Mouse (Mus musculus) embryonic facial prominence, embryonic 11.5 days (tissue): Measurements from ENCODE around the gene Nags. TPM values are rescaled to one million over a fixed set of nuclear protein-coding genes. Genes with fewer than 3 reads are reported as not detected.

ENCODE experiments used
- ATAC-seq: fragments of 200-750 bp; cut with Nextera tagmentation; replicated peaks from 2 replicates; pipeline ENCODE4 v1.8.0; 2017; ENCODE audit warnings: low read depth; ENCODE audit not compliant: insufficient number of reproducible peaks, low FRiP score, low TSS enrichment
- DNase-seq: peaks from one replicate; pipeline ENCODE4 v3.0.0-alpha.2; 2015; ENCODE audit warnings: low spot score
- H3K27ac ChIP-seq: fragments of 300-500 bp; sonication (generic); replicated peaks from 2 replicates; pipeline ENCODE4 v1.5.1; 2014; ENCODE audit warnings: mild to moderate bottlenecking, low read depth, low read length, control low read depth
- H3K27me3 ChIP-seq: fragments of 300-500 bp; sonication (generic); 2 replicates; pipeline ENCODE4 v1.6.1; 2014; ENCODE audit warnings: mild to moderate bottlenecking, low read length, moderate library complexity, mixed read lengths; ENCODE audit not compliant: control insufficient read depth, insufficient read depth
- H3K36me3 ChIP-seq: fragments of 300-500 bp; sonication (generic); replicated peaks from 2 replicates; pipeline ENCODE4 v1.6.1; 2014; ENCODE audit warnings: low read depth, mild to moderate bottlenecking, low read length, moderate library complexity, mixed read lengths; ENCODE audit not compliant: control insufficient read depth, insufficient read depth
- H3K4me1 ChIP-seq: fragments of 300-500 bp; sonication (generic); 2 replicates; pipeline ENCODE4 v1.6.1; 2014; ENCODE audit warnings: low read length, mixed read lengths; ENCODE audit not compliant: control insufficient read depth, insufficient read depth
- H3K4me2 ChIP-seq: fragments of 300-500 bp; sonication (generic); 2 replicates; pipeline ENCODE4 v1.6.1; 2014; ENCODE audit warnings: low read depth, mild to moderate bottlenecking, control low read depth, low read length, moderate library complexity
- H3K4me3 ChIP-seq: fragments of 300-500 bp; sonication (generic); 2 replicates; pipeline ENCODE4 v1.5.1; 2014; ENCODE audit warnings: low read depth, low read length, control low read depth
- H3K9ac ChIP-seq: fragments of 300-500 bp; sonication (generic); replicated peaks from 2 replicates; pipeline ENCODE4 v1.6.1; 2014; ENCODE audit warnings: mild to moderate bottlenecking, control low read depth, low read length
- H3K9me3 ChIP-seq: fragments of 300-500 bp; sonication (generic); replicated peaks from 2 replicates; pipeline ENCODE4 v1.6.1; 2016; ENCODE audit warnings: mild to moderate bottlenecking, low read length, inconsistent platforms, mixed read lengths; ENCODE audit not compliant: control insufficient read depth
- WGBS: fragments of 180-500 bp; shearing (Covaris S2); extraction: QIAGEN DNeasy Blood & Tissue Kit; methylation state at CpG from one replicate; pipeline ENCODE4 v1.1.7; 2014; 5-methylcytosine and 5-hydroxymethylcytosine counted together
- polyA plus RNA-seq: library from polyadenylated mRNA; unstranded; fragments of >200 nt; fragmentation: Nextera tagmentation; extraction: Ambion mirVana; gene quantifications from 2 replicates; pipeline ENCODE4 v1.2.1, GENCODE M21; 2014

Nags gene
- polyA plus RNA-seq, 1 experiment from 2014 or later, result not detected

- 68% methylated on average over 6 of the region's 6 CpGs for WGBS
- ATAC-seq (no peak), DNase-seq (no peak)
- Histone ChIP-seq H3K4me1 (no peaks in the 10 kb centered on the region), H3K27ac (no peak overlapping the region), H3K9me3 (no peaks in the 10 kb centered on the region), H3K27me3 (no peaks in the 10 kb centered on the region), H3K9ac (peak overlapping the region; percentile 71), H3K36me3 (no peaks in the 10 kb centered on the region; the same call in none of the 2 replicates), H3K4me3 (peak overlapping the region; percentile 55; the same call in 1 of the 2 replicates), H3K4me2 (peak overlapping the region; percentile 73)
Measured at GRCm38 (mm10) chr11:102188980-102189379, 43.7 kb downstream of the Nags start.

DNA sequence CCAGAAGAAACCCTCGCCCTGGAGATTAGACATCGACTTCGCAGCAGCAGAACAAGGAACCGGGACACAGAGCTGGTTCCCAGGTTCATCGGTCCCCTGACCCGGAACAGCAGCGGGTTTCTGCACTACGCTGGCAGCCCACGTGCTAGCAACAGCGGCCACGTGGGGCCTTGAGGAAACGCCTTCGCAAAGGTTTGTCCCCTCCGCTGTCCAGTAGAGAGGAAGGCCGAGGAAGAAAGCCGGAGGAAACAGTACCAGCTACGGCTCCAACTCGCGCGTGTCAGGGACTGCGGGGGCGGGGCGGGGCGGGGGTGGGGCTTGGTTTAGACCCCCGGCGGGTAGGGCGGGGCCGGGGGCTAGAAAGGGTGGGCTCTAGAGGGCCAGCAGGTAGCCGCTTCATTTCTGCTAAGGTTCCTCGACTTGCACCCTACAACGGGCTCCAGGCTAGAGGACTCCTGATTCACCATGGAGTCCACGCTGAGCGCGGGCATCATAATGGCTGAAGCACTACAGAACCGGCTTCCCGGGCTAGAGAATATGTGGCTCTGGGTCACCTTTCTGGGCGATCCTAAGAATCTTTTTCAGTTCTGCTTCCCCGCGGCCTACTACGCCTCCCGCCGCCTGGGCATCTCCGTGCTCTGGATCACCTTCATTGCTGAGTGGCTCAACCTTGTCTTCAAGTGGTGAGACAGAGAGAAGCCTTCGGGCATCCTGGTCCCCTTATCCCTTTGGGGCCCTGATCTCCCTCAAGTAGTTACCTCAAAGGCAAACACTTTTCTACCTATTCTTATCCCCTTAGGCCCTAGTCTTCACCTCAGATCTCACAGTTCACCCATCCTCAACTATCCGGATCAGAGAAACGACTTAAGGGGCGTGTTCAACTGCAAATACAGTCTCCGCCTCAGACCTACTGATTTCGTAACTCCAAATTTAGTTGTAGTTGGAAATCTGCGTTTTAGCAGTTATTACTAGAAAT lies 44.4 kb downstream of the Nags start, which contains the start of gene G6pc3:
Gene G6pc3, plus strand, starts transcription at position 160 of the 976 bp plus-strand sequence.
- Histone ChIP-seq H3K9me3 (no peaks in the 10 kb centered on the region), H3K4me3 (peak within 1 kb of the TSS; percentile 55), H3K4me2 (peak within 1 kb of the TSS; percentile 73), H3K27ac (no peak within 1 kb of the TSS), H3K36me3 (no peaks in the 10 kb centered on the region; the same call in none of the 2 replicates), H3K27me3 (no peaks in the 10 kb centered on the region), H3K9ac (peak within 1 kb of the TSS; percentile 71), H3K4me1 (no peaks in the 10 kb centered on the region)
- WGBS, result 3% methylated on average over 50 of the region's 50 CpGs
- peak; percentile 94 for DNase-seq
- peak; percentile 90 for ATAC-seq

- 0 out of 2 replicates have a peak overlapping the region, but pooled peaks have one; percentile 23 for H3K9ac ChIP-seq
- no peaks in the 10 kb centered on the region for H3K9me3 ChIP-seq
- peak overlapping the region; percentile 73 for H3K4me2 ChIP-seq
- no peaks in the 10 kb centered on the region for H3K4me1 ChIP-seq
- ATAC-seq (no peak), DNase-seq (no peak)
- H3K27ac ChIP-seq, result no peak overlapping the region
- H3K36me3 ChIP-seq, result peaks cover 1% of the 10 kb centered on the region
- no peak overlapping the region for H3K4me3 ChIP-seq
- WGBS, result 48% methylated on average over 4 of the region's 4 CpGs
- no peaks in the 10 kb centered on the region for H3K27me3 ChIP-seq
Measured at GRCm38 (mm10) chr11:102190848-102191247, 45.5 kb downstream of the Nags start.

- ATAC-seq, result no peak
- 84% methylated on average over 9 of the region's 9 CpGs for WGBS
- H3K4me3 ChIP-seq, result no peak overlapping the region
- no peak for DNase-seq
- peaks cover 3% of the 10 kb centered on the region for H3K36me3 ChIP-seq
- H3K4me2 ChIP-seq, result no peak overlapping the region
- H3K9me3 ChIP-seq, result no peaks in the 10 kb centered on the region
- H3K27me3 ChIP-seq, result no peaks in the 10 kb centered on the region
- H3K27ac ChIP-seq, result no peak overlapping the region
- H3K4me1 ChIP-seq, result no peaks in the 10 kb centered on the region
- H3K9ac ChIP-seq, result no peak overlapping the region
Measured at GRCm38 (mm10) chr11:102193657-102194440, 48.5 kb downstream of the Nags start.

- ATAC-seq, result no peak
- no peak overlapping the region for H3K4me3 ChIP-seq
- no peaks in the 10 kb centered on the region for H3K9me3 ChIP-seq
- H3K36me3 ChIP-seq, result peaks cover 3% of the 10 kb centered on the region
- no peaks in the 10 kb centered on the region for H3K27me3 ChIP-seq
- WGBS, result 90% methylated on average over 21 of the region's 21 CpGs
- H3K4me1 ChIP-seq, result no peaks in the 10 kb centered on the region
- no peak for DNase-seq
- no peak overlapping the region for H3K4me2 ChIP-seq
- H3K27ac ChIP-seq, result no peak overlapping the region
- no peak overlapping the region for H3K9ac ChIP-seq
Measured at GRCm38 (mm10) chr11:102196018-102196797, 50.9 kb downstream of the Nags start.

DNA sequence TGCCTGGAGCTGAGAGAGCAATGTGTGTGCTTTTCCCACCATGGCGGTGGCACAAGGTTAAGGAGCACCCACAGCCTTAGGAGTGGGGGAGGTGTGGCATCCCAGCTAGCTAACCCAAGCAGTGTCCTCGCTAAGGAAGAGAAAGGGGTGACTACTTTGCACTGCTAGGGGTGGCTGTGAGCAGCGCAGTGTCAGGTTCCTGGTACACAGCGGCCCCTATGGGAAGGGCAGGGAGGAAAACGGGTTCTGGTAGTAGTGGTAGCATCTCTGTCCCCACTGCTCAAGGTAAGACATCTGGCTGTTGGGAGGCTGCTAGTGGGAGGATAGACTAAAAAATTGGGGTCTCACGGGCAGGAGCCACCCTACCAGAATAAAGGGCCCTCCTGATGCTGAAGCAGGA lies 52.9 kb downstream of the Nags start:
- H3K9ac ChIP-seq, result no peak overlapping the region
- no peak overlapping the region for H3K4me3 ChIP-seq
- DNase-seq (no peak), ATAC-seq (no peak)
- H3K9me3 ChIP-seq, result no peaks in the 10 kb centered on the region
- H3K27ac ChIP-seq, result no peak overlapping the region
- no peaks in the 10 kb centered on the region for H3K27me3 ChIP-seq
- no peaks in the 10 kb centered on the region for H3K4me1 ChIP-seq
- H3K4me2 ChIP-seq, result no peak overlapping the region
- 68% methylated on average over 6 of the region's 6 CpGs for WGBS
- H3K36me3 ChIP-seq, result peaks cover 3% of the 10 kb centered on the region
